Mouse (Mus musculus): Measurements from ENCODE around the gene Cd22. TPM values are rescaled to one million over a fixed set of nuclear protein-coding genes. Genes with fewer than 3 reads are reported as not detected.

Gene Cd22
- 60.4 TPM for total RNA-seq (2023)

GRCm38 (mm10) chr7:30880176-30880575, at the start of gene Cd22:
TSS of gene Cd22 (minus strand) at chr7:30880342.

GRCm38 (mm10) chr7:30924581-30924980, 44.4 kb upstream of the Cd22 start, which contains the start of gene Hamp2:
TSS of gene Hamp2 (minus strand) at chr7:30924681.

GRCm38 (mm10) chr7:30914732-30915131, 34.6 kb upstream of the Cd22 start, which contains the start of gene Mag:
TSS of gene Mag (minus strand) at chr7:30914873.

DNA sequence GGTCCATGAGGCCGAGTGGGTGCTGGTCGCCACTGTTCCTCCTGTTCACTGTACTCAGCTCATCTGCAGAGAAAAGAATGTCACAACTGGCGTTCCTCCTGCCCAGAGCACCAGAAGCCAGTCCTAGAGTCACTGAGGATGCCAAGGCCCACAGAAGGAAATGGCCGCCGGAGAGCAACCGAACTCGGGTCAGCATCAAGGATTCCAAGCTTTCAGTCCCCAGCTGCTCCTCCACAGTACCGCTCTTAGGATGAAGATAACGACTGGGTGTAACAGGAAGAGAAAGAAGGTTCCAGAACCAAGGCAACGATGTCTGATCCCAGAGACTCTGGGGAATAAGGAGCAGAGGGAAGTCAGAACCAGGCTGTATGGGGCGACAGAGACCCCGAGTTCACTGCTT, 18.7 kb downstream of the Cd22 start, which contains the start of gene Ffar1:
TSS of gene Ffar1 (minus strand) at position 101 of the 400 bp plus-strand sequence.

DNA sequence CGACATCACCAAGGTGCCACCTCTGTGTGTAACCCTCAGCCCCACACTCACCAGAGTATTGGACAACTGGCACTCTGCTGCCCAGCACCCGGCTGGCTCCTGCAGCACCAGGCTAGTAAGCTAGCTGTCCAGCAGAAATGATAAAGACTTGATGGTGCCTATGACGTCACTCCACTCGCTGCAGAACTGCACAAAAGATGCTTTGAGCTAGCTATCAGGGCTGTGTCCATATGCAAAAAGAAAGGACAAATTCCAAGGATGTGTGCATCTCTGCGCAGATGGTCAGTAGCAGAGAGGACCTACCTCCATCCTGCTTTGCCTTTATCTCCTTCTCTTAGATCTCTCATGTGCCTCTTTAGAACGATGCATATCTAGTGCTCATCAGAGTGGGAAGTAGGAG, 24.1 kb downstream of the Cd22 start, which contains the start of gene Ffar3:
TSS of gene Ffar3 (minus strand) at position 101 of the 400 bp plus-strand sequence.

DNA sequence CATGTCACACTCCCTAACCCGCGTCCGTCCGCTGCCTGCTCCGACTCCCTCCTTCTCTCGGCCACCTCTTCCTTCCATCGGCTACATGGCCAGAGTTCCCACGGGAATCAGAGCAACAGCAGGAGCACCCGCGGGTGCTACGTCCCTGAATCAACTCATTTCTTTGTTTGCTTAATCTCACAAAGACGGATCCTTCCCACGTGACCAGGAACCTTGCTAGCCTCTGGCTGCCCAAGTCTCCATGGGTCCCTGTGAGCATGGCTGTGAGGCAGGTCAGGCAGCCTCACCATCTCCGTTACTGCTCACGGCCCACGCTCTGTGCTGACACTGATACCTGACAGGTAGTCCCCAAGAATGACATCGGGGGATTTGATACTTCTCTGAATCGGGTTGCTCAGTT, 56.5 kb downstream of the Cd22 start, which contains the start of gene Ffar2:
TSS of gene Ffar2 (minus strand) at position 101 of the 400 bp plus-strand sequence.

Other genes with a start within 250 kb of the Cd22 start
- not detected for gene Etv2, start 244.5 kb downstream of the Cd22 start, total RNA-seq (2023)
- 91.5 TPM for gene Rbm42, start 230.0 kb downstream of the Cd22 start, total RNA-seq (2023)
- gene Haus5, start 215.3 kb downstream of the Cd22 start, total RNA-seq (2023), result 37.6 TPM
- not detected for gene Pmis2, start 208.7 kb downstream of the Cd22 start, total RNA-seq (2023)
- gene 2200002J24Rik, start 181.4 kb downstream of the Cd22 start, total RNA-seq (2023), result not detected
- not detected for gene Atp4a, start 168.1 kb downstream of the Cd22 start, total RNA-seq (2023)
- gene Tmem147, start 150.8 kb downstream of the Cd22 start, total RNA-seq (2023), result 47.1 TPM
- gene Gapdhs, start 136.7 kb downstream of the Cd22 start, total RNA-seq (2023), result not detected
- 6.2 TPM for gene Sbsn, start 128.9 kb downstream of the Cd22 start, total RNA-seq (2023)
- gene Dmkn, start 116.6 kb downstream of the Cd22 start, total RNA-seq (2023), result not detected
- not detected for gene Krtdap, start 92.4 kb downstream of the Cd22 start, total RNA-seq (2023)
- gene Ffar2, start 56.6 kb downstream of the Cd22 start, total RNA-seq (2023), result 1.3 TPM
- not detected for gene Ffar3, start 24.2 kb downstream of the Cd22 start, total RNA-seq (2023)
- gene Ffar1, start 18.8 kb downstream of the Cd22 start, total RNA-seq (2023), result 1.3 TPM
- not detected for gene Mag, start 34.5 kb upstream of the Cd22 start, total RNA-seq (2023)
- gene Hamp2, start 44.3 kb upstream of the Cd22 start, total RNA-seq (2023), result not detected
- gene Hamp, start 63.7 kb upstream of the Cd22 start, total RNA-seq (2023), result not detected
- gene Usf2, start 76.5 kb upstream of the Cd22 start, total RNA-seq (2023), result 165 TPM
- 5.6 TPM for gene Lsr, start 93.1 kb upstream of the Cd22 start, total RNA-seq (2023)
- gene Fam187b, start 93.4 kb upstream of the Cd22 start, total RNA-seq (2023), result not detected
- gene Fxyd5, start 162.1 kb upstream of the Cd22 start, total RNA-seq (2023), result 937 TPM
- gene Fxyd7, start 171.1 kb upstream of the Cd22 start, total RNA-seq (2023), result 3.8 TPM
- not detected for gene Fxyd1, start 176.9 kb upstream of the Cd22 start, total RNA-seq (2023)
- 0.61 TPM for gene Lgi4, start 179.0 kb upstream of the Cd22 start, total RNA-seq (2023)
- not detected for gene Fxyd3, start 196.4 kb upstream of the Cd22 start, total RNA-seq (2023)
- not detected for gene Hpn, start 234.9 kb upstream of the Cd22 start, total RNA-seq (2023)
- 1.7 TPM for gene Scn1b, start 246.7 kb upstream of the Cd22 start, total RNA-seq (2023)